Mouse (Mus musculus) megakaryocyte-erythroid progenitor cell, adult 5-6 weeks (primary cell): Measurements from ENCODE around the gene Pgc. TPM values are rescaled to one million over a fixed set of nuclear protein-coding genes. Genes with fewer than 3 reads are reported as not detected.

ENCODE experiments used
- ATAC-seq: replicated peaks from 2 replicates; pipeline ENCODE4 v1.8.0; 2016; ENCODE audit warnings: mild to moderate bottlenecking, inconsistent platforms; ENCODE audit not compliant: severe bottlenecking, poor library complexity, low FRiP score, low TSS enrichment
- total RNA-seq, 2 experiments: library from RNA; stranded (forward) in 1 of 2; stranded (reverse) in 1 of 2; fragments of 200-1000, 215-1000 nt in 1 of 2; fragments of >200 nt in 1 of 2; fragmentation: Nextera tagmentation in 1 of 2; gene quantifications; 2 replicates each; pipeline ENCODE4 v1.2.3; 2014 to 2017

Gene Pgc
- total RNA-seq (2014; fragmentation: Nextera tagmentation) (not detected in 2 replicates), total RNA-seq (2017) (not detected in 2 replicates)

DNA sequence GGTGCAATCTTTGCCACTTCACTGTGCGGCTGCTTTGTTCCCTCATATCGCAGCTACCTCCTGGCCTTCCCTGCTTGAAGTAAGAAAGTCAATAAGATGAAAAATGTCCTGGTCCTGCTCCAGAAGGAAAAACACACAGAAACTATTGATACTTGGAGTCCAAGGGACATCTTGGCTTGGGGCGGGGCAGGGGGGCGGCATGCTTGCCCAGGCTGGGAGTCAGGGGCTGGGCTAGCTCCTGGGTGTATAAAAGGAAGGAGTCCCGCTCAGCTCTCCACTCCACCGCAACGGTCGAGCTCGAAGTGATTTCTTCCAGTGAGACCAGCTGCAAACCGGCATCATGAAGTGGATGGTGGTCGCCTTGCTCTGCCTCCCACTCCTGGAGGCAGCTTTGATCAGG is at the start of gene Pgc:
TSS of gene Pgc (plus strand) at position 277 of the 400 bp plus-strand sequence.
- no peak for ATAC-seq

DNA sequence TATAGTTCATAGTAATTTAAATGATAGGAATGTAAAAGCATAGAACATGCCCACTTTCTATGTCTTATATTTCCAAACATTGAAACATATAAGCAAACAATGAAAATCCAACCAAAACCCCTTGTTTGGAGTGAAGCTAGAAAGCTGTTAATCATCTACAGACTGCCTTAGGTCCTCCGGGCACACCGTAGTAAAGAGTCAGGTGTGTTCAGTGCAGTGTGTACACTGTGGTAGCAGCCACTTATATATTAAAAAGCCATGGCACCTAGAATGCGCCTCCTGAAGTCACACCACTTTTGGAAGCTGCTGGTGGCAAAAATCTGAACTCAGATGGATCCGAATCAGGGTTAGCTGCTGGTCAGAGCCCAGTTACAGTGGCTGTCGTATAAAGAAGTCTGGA is 48.4 kb upstream of the Pgc start:
- ATAC-seq = no peak

DNA sequence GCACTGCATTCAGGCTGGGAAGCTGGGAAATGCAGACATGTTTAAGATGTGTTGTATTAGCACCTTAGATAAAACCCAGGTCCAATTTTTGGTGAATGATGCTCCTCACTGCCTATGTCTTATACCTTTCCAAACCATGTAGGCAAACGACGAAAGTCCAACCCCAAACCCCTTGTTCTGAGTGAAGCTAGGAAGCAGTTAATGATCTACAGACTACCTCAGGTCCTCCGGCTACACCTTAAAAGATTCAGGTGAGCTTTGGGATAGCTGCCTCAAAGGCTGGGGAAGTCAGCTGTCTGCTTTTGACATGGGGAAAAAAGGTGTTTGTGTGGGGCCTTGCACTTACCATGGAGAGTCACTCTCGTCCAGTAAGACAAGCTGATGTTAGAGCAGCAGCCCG is 47.9 kb upstream of the Pgc start:
- no peak for ATAC-seq

DNA sequence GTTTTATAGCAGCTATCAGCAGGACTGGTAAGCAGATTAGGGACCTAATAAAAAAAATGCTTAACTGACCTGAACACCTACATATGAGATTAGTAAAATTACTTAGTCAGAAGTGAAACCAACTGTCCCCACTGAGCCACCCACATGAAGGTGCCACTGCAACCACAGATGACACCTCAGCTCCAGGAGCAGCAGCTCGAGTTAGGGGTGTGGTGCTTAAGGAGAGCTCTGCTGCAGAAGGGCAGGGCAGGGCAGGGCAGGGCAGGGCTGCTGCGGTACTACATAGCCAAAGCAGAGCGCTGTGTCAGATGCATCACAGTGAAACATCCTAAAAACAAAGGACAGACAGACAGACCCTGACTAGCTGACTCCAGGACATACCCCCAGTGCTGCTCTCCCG is 43.8 kb upstream of the Pgc start:
- peak; percentile 64 for ATAC-seq

DNA sequence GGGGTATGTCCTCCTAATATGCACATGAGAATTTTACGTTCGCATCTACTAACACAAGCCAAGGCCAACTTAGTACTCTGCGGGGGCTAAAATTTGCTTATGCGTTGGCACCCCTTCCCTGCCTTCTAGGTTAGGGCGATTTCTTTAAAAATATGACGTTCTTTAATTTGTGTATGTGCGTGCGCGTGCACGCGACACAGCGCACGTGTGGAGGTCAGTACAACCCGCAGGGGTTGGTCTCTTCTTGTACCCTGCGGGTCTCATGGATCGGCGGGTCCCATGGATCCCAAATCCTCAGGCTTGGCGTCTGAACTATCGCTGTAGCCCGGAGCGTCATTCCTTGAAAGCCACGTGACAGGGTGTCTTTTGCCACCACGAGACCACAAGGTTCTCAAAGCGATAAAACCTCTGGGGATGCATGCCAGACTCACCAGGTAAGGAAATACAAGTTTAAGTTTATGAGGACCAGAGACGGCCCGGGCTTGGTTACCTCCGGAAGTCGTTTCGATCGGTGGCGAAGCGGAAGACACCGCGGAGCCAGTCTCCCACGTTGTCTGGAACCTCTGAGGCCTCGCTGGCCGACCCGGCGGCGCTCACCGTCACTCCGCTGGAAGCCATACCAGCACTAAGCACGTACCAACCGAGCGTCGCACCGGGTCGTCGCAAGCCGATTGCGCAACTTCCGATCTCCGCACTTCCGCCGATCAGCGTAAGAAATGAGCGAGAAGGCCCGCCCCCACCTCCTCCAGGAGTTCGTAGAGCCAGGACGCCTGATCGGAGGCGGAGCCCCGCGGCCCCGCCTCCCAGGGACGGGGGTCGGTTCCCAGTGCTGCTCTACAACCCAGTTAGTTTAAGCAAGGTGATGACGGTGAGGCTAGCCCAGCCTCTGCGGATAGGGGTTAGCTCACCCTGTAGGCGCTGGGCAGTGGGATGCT is 39.0 kb upstream of the Pgc start:
- peak; percentile 93 for ATAC-seq

DNA sequence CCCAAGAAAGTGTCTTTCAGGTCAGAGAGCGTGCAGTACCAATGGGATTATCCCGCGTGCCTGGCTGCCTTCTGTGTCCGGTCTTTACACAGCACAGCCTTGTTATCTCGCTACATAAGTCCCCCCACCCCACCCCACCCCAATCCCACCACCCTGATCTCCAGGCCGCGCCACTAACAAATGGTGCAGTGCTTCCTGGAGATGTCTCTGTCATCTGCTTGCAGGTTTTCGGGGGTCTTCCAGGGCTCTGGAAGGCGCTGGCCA is 38.4 kb upstream of the Pgc start, which contains the start of gene Tomm6:
TSS of gene Tomm6 (minus strand) at position 43 of the 264 bp plus-strand sequence.
- ATAC-seq = no peak

DNA sequence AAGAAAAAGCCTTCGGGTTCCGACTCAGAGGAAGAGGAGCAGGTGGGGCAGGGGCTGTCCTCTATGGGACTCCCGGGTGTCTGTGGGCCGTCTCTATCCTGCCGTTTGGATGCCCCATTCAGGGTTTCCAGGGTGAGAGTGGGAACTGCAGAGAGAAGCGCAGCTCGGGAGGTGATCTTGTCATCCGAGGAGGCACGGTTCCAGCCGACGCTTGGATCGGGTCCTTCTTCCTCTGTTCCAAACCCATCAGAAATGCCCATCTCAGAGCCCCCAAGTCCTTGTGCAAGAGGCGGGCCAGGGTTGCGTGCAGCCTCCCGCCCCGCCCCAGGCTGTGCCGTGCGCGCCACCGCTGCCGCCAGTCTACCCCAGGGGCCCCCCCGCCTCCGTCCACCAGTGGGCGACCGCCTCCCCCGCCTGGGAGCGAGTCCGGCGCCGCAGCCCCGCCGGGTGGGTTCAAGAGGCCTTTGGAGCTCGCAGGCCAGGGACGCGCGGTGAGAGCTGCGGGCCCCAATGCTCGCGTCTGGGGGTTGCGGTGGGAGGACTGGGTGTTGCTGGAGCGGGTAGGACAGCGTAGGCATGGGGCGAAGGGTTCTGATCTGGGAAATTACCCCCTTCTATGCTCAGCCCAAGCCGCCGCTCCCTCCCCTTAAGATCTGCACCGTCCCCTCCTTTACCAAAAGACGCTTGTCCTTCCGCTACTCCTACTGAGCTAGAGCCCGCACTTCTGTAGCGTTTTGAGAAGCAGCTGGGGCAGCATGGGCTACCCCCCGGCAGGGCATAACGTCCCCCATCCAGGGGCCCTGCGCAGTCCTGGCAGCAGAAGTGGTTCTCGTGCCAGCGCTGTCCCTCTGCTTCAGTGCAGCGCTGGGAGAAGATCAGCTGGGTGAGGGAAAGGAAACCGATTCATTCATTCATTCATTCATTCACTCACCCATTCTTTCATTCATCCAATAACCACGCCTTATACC is 37.8 kb upstream of the Pgc start, which contains the start of gene Frs3:
TSS of gene Frs3 (plus strand) at position 423 of the 968 bp plus-strand sequence.
- ATAC-seq = peak; percentile 22

DNA sequence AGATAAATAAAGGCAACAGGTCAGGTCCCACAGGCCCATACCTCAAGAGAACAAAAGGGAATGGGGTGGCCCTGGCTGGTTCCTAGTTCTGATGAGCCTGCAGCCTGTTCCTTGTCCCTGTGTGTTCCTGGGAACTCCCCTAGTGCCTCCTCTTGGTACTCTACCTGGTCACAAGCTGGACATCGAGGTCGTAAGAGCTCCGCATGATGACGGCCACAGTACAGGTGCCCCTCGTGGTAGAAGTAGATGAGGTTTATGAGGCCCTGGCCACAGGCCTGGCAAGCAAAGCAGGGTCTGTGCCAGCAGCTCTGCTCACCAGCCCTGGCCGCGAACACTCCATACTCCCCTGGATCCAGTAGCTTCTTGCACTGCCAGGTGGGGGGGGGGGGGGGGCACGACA is 36.7 kb upstream of the Pgc start:
- ATAC-seq = no peak

DNA sequence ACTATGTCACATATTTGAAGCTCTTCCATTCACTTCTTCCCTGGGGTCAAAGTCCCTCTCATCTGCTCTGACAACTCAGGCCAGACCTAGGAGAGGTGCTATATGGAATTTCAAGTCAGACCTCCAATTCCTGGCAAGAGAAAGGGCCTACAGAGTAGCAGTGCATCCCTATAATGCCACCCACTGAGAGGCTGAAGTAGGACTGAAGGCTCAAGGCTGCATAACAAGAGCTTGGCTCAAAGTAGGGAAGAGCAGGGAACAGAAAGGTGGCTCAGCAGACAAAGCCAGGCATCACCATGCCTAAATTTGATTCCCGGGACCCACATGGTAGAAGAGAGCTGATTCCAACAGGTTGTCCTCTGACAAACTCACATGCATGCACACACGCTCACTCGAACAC is 35.0 kb upstream of the Pgc start:
- no peak for ATAC-seq

DNA sequence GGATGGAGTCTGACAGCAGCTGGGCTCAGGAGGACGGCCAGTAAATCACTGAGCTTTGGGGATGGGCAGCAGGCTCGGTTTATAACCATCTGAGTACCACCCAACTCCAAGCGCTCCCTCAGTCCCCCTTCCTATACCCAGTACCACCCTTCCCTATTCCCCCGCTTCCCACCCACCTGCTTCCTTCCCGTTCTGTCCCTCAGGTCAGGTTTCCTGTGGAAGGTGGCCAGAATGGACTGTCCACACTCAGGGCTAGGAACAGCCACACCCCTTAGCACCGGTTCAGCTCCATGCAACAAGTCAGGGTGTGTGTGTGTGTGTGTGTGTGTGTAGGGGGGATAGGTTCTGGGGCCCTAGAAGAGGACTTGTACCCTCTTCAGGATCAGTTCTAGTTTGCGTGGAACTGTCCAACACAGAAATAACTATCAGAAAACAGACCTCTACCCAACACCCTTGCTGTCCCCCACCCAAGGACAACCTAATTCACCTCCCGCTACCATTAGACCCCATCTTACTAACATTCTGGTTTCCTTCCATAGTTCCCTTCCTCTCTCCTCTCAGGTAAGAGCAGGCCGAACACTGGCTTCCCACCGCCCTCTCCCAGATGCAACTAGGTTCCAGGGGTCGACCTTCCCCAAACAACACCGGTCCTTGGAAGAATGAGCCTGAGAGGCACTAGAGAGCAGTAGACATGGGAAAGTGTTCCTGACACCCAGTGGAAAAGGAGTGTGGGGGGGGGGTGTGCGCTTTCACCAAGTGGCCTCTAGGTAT is 32.8 kb upstream of the Pgc start:
- no peak for ATAC-seq

DNA sequence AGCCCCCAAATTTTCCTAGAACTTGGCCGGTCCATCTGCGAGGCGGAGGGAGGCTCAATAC is 32.4 kb upstream of the Pgc start, which contains the start of gene Gm21981:
TSS of gene Gm21981 (minus strand) at position 14 of the 61 bp plus-strand sequence.
- no peak for ATAC-seq

DNA sequence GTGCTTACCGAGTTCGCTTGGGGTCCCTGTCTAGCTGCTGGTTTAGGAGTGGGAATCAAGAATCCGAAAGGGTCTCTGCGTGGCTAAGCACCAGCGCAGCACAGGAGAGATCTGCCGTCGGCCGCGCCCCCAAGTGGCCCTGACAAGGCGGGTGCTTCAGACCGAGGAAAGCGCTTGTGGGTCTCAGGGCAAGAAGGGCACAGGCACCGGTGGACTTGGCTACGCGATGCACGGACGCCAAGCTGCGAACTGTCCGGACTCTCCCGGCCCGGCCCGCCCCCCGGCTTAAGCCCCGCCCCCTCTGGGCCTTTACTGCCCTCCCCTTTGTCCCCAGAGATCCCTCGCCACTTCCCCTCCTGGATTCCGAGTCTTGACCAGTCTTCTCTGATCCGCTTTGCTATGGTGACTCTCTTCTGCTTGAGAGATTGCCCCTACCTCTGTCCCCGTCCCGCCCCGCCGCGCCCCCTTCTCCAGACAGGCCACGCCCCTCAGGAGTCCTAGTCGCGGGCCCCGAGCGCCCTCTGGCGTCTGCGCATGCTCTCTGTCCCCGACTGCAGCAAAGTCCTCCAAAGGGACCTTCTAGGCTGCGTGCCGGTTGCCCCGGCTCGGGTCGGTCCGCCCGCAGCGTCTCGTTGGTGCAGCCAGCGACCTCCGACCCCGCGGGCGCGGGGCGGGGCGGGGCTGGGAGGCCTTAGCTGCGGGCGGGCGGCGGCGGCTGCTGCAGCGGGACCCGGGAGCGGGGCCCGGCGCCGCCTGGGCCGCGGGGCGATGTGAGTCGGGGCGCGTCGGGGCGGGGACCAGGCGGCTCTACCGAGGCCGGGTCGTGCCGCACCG is 31.9 kb upstream of the Pgc start, which contains the start of gene Prickle4:
TSS of gene Prickle4 (minus strand) at position 234 of the 834 bp plus-strand sequence.
- ATAC-seq = peak; percentile 83

DNA sequence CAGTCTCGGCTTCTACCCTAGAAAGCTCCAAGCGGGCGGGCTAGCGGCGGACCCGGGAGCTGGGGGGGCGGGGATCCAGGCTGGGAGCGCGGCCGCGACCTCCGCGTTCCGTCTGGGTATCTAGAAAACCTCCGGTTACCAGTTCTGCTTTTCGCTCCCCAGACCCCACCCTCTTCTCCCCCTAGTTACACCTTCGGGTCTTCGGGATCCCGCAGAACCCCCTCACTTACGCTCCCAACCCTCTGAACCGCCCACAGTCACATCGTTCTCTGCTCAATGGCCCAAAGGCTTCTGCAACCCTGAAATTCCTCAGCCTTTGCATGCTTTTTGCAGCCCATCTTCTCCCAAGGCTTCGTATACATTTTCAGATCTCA is 31.3 kb upstream of the Pgc start:
- no peak for ATAC-seq

DNA sequence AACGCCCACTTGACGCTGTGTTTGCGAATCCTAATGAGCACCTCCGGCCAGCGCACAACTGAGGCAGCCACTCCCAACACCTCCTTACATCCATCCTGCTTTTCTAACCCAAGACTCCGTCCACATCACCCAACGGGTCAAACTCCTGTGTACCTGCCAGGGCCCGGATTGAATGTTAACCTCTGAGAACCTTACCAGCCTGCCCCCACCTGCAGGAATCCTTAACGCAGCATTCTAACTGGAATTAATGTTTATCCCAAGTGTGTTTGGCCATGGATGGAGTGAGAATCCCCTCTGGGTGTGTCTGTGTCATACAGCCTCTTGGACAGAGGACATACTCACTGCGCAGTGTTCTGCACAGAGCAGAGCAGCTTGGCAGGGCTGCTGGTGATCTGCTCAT is 28.5 kb upstream of the Pgc start:
- ATAC-seq = no peak

DNA sequence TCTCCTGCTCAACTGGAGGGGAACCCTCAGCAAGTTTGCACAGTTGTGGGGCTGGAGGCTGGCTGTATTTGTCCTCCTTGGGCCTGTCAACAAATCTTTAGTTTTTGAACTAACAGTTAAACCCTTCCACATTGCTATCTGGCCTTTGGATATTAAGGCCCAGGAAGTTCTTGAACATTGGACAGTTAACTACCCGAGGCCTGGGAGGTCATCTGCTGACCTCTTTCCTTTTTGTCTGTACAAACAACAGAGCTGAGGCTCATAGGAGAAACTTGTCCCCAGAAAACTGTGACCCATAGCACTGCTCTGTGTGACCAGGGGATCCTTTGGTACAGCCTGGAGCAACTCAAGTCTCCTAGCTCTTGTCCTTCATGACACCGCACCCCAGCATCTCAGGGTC is 27.6 kb upstream of the Pgc start:
- no peak for ATAC-seq

DNA sequence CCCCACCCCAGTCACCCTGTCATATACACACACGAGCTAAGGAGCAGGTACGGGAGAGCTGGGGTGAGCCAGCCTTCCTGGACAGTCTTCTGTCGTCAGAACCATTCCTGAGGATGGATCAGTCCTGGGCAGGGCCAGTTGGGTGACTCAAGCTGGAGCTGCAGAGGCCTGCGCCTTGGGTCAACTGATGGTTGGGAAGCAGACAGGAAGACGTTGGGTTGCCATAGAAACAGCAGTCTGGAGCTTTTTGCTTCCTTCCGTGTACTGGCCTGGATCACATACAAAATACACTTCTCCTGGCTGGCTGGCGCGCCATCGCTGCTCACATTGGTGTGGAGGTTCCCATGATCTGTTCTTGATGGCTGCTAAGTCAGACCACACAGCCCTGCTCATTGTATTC is 24.8 kb upstream of the Pgc start:
- ATAC-seq = no peak

DNA sequence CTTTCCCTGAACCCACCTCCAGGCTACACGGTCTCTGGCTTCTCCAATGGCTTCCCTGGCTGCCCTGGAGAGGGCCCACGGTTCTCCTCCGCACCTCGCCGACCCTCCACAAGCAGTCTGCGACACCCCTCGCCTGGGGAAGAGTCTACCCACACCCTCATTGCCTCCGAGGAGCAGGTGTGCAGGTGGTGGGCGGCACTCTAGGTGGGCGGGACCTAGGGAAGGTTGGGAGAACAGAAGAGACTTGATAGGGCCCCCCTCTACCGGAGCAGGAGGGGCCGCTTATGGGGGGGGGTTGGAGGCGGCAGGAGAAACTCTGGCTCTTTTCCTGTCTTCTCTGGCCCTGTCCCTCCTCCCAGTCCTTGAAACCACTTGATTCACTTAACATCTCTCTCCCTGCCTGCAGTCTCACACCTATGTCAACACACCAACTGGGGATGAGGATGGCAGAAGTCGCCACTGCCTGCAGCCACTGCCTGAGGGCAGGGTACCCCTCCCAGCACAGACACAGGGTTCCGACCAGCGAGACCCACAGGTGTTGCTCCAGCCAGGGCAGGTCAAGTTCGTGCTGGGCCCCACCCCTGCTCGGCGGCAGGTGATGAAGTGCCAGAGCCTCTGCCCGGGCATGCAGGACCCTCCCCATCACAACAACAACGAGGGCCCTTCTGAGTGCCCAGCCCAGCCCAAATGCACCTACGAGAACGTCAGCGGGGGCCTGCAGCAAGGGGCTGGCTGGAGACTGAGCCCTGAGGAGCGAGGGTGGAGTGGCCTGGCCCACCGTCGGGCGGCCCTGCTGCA is 23.9 kb upstream of the Pgc start:
- no peak for ATAC-seq

DNA sequence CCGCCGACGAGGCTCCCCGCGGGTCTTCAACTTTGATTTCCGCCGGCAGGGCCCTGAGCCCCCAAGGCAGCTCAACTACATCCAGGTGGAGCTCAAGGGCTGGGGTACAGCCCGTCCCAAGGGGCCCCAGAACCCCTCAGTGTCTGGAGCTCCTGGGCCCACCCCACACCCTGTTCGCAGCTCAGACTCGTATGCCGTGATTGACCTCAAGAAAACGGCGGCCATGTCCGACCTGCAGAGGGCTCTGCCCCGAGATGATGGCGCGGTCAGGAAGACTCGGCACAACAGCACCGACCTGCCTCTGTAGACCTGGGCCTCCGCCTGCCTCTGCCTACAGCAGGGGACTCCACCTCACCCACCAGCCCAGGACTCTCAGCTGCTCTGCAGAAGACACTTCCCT is 23.1 kb upstream of the Pgc start:
- no peak for ATAC-seq

DNA sequence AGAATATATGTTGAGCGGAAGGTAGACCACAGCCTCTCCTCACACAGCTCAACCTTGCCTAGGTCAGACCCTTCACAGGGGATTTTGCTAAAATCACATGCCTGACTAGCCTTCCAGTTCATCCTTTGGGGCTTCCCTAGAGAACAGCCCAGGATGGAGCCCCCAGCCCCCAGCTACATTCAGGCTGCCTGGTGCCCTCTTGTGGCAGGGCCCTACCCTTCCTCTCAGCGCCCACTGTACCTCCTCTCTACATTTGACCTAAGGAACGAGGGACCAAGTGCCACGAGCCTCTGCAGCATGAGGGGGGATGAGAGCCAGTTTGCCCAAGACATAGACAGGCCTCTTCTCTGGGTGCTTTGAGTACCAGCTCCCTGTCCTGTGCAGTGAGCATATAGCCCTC is 21.9 kb upstream of the Pgc start:
- no peak for ATAC-seq
